Mouse (Mus musculus) forebrain, embryonic 15.5 days (tissue): ENCODE data around the gene Chst8. TPM values are rescaled to one million over a fixed set of nuclear protein-coding genes. Genes with fewer than 3 reads are reported as not detected.

Experiments
- ATAC-seq: fragments of 200-750 bp; cut with Nextera tagmentation; replicated peaks from 2 replicates; pipeline ENCODE4 v1.8.0; 2017; ENCODE audit warnings: mild to moderate bottlenecking, moderate TSS enrichment, moderate library complexity
- H3K27ac ChIP-seq: fragments of 300-500 bp; sonication (generic); replicated peaks from 2 replicates; pipeline ENCODE4 v1.5.1; 2015; ENCODE audit warnings: mild to moderate bottlenecking, inconsistent platforms
- H3K27me3 ChIP-seq: fragments of 300-500 bp; sonication (generic); 2 replicates; pipeline ENCODE4 v1.6.1; 2015; ENCODE audit warnings: inconsistent platforms
- H3K36me3 ChIP-seq: fragments of 300-500 bp; sonication (generic); 2 replicates; pipeline ENCODE4 v1.6.1; 2015; ENCODE audit warnings: mild to moderate bottlenecking, inconsistent platforms
- H3K4me1 ChIP-seq: fragments of 300-500 bp; sonication (generic); 2 replicates; pipeline ENCODE4 v1.6.1; 2015; ENCODE audit warnings: inconsistent platforms
- H3K4me2 ChIP-seq: fragments of 300-500 bp; sonication (generic); replicated peaks from 2 replicates; pipeline ENCODE4 v1.6.1; 2015; ENCODE audit warnings: mild to moderate bottlenecking, inconsistent platforms
- H3K4me3 ChIP-seq: fragments of 300-500 bp; sonication (generic); 2 replicates; pipeline ENCODE4 v1.5.1; 2015; ENCODE audit warnings: mild to moderate bottlenecking, inconsistent platforms
- H3K9ac ChIP-seq: fragments of 300-500 bp; sonication (generic); replicated peaks from 2 replicates; pipeline ENCODE4 v1.6.1; 2015; ENCODE audit warnings: mild to moderate bottlenecking, inconsistent platforms
- H3K9me3 ChIP-seq: fragments of 300-500 bp; sonication (generic); 2 replicates; pipeline ENCODE4 v1.6.1; 2016; ENCODE audit warnings: inconsistent platforms
- WGBS: fragments of 180-500 bp; shearing (Covaris S2); methylation state at CpG from one replicate; pipeline ENCODE4 v1.1.7; 2015; ENCODE audit warnings: mixed read lengths; 5-methylcytosine and 5-hydroxymethylcytosine counted together
- polyA plus RNA-seq: library from polyadenylated mRNA; unstranded; fragments of >200 nt; fragmentation: Nextera tagmentation; extraction: Ambion mirVana; gene quantifications from 2 replicates; pipeline ENCODE4 v1.2.1, GENCODE M21; 2015

Gene Chst8
- polyA plus RNA-seq, 1 experiment from 2014 or later: 9.6 TPM

- H3K4me3 ChIP-seq: no peak overlapping the region
- H3K4me2 ChIP-seq: no peak overlapping the region
- H3K9me3 ChIP-seq: no peaks in the 10 kb centered on the region
- no peak overlapping the region for H3K9ac ChIP-seq
- H3K4me1 ChIP-seq: peaks cover 11% of the 10 kb centered on the region
- 73% methylated on average over 4 of the region's 4 CpGs for WGBS
- no peak overlapping the region for H3K27ac ChIP-seq
- peaks cover 32% of the 10 kb centered on the region for H3K27me3 ChIP-seq
- no peaks in the 10 kb centered on the region for H3K36me3 ChIP-seq
- no peak for ATAC-seq
These were observed 139.6 kb downstream of the Chst8 start for GRCm38 (mm10) chr7:34672916-34673315.

DNA sequence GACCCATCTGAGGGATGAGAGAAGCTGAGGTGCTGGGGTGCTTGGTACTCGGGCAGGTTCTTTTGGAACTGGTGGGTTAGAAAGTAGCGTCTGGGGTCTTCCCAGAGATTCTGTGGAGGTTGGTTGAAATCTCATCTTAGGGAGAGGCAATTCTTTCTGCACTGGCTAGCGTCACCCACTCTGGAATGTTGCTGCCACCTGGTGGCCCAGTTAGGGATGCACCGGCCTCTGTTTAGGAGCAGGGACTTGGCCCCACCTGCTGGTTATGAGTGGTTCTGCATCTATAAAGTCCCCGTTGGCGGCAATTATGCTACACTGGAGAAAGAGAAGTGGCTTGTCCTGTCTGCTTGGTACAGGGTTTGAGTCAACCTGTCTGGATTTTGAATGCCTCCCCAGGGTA is 140.6 kb downstream of the Chst8 start:
- no peak overlapping the region for H3K4me3 ChIP-seq
- no peaks in the 10 kb centered on the region for H3K36me3 ChIP-seq
- H3K9ac ChIP-seq: no peak overlapping the region
- H3K27ac ChIP-seq: no peak overlapping the region
- H3K9me3 ChIP-seq: no peaks in the 10 kb centered on the region
- ATAC-seq: peak; percentile 69
- no peak overlapping the region for H3K4me2 ChIP-seq
- WGBS: under 1% methylated on average over 6 of the region's 6 CpGs
- H3K27me3 ChIP-seq: peaks cover 32% of the 10 kb centered on the region
- H3K4me1 ChIP-seq: peaks cover 11% of the 10 kb centered on the region

- H3K9ac ChIP-seq: no peak overlapping the region
- H3K4me1 ChIP-seq: peaks cover 8% of the 10 kb centered on the region
- no peak overlapping the region for H3K4me3 ChIP-seq
- no peak for ATAC-seq
- 62% methylated on average over 2 of the region's 3 CpGs for WGBS
- no peaks in the 10 kb centered on the region for H3K9me3 ChIP-seq
- peaks cover 30% of the 10 kb centered on the region for H3K27me3 ChIP-seq
- H3K36me3 ChIP-seq: no peaks in the 10 kb centered on the region
- no peak overlapping the region for H3K4me2 ChIP-seq
- H3K27ac ChIP-seq: no peak overlapping the region
These were observed 141.7 kb downstream of the Chst8 start for GRCm38 (mm10) chr7:34670778-34671177.

DNA sequence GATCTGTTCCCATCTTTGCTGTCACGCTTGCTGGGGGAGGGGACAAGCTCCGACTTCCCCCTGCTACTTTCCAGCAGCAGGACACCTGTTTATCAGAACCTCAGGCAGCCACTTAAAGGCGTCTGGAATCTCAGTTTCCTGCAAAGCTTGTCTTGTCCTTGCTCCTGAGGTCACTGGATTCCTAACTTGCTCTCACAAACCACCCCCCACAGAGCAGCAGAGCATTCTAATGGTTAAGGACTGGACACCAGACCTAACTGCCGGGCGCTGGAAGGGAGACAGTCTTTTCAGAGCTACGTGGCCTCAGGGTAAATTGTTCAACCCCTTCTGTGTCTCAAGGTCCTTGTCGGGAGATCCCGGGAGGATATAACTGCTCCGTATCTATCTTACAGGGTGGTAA is 143.2 kb downstream of the Chst8 start:
- Histone ChIP-seq H3K9ac (no peak overlapping the region), H3K4me2 (no peak overlapping the region), H3K9me3 (no peaks in the 10 kb centered on the region), H3K4me3 (no peak overlapping the region), H3K36me3 (no peaks in the 10 kb centered on the region), H3K27ac (no peak overlapping the region), H3K27me3 (peaks cover 15% of the 10 kb centered on the region), H3K4me1 (peaks cover 2% of the 10 kb centered on the region; the same call in 1 of the 2 replicates)
- 20% methylated on average over 9 of the region's 9 CpGs for WGBS
- ATAC-seq: no peak

- WGBS: 89% methylated on average over 16 of the region's 16 CpGs
- Histone ChIP-seq H3K9ac (no peak overlapping the region), H3K9me3 (no peaks in the 10 kb centered on the region), H3K4me2 (no peak overlapping the region), H3K27me3 (peaks cover under 1% of the 10 kb centered on the region), H3K4me3 (no peak overlapping the region), H3K27ac (no peak overlapping the region), H3K4me1 (peaks cover 2% of the 10 kb centered on the region; the same call in 1 of the 2 replicates), H3K36me3 (no peaks in the 10 kb centered on the region)
- ATAC-seq: no peak
These were observed 144.6 kb downstream of the Chst8 start for GRCm38 (mm10) chr7:34667874-34668273.

GRCm38 (mm10) chr7:34663145-34663544 is 149.4 kb downstream of the Chst8 start:
- Histone ChIP-seq H3K27me3 (no peaks in the 10 kb centered on the region), H3K4me3 (no peak overlapping the region), H3K9me3 (no peaks in the 10 kb centered on the region), H3K4me2 (no peak overlapping the region), H3K36me3 (no peaks in the 10 kb centered on the region), H3K4me1 (peaks cover 7% of the 10 kb centered on the region; the same call in 1 of the 2 replicates), H3K9ac (no peak overlapping the region), H3K27ac (no peak overlapping the region)
- no peak for ATAC-seq
- 40% methylated on average over 7 of the region's 7 CpGs for WGBS

- 8% methylated on average over 5 of the region's 5 CpGs for WGBS
- Histone ChIP-seq H3K4me2 (no peak overlapping the region), H3K4me1 (peaks cover 7% of the 10 kb centered on the region; the same call in 1 of the 2 replicates), H3K9me3 (no peaks in the 10 kb centered on the region), H3K27ac (no peak overlapping the region), H3K4me3 (no peak overlapping the region), H3K27me3 (no peaks in the 10 kb centered on the region), H3K36me3 (no peaks in the 10 kb centered on the region), H3K9ac (0 out of 2 replicates have a peak overlapping the region, but pooled peaks have one; percentile 13)
- no peak for ATAC-seq
These were observed 150.3 kb downstream of the Chst8 start for GRCm38 (mm10) chr7:34662227-34662626.

GRCm38 (mm10) chr7:34659386-34660085 is 153.0 kb downstream of the Chst8 start:
- H3K4me1 ChIP-seq: peaks cover 15% of the 10 kb centered on the region
- no peak for ATAC-seq
- no peak overlapping the region for H3K4me3 ChIP-seq
- H3K36me3 ChIP-seq: no peaks in the 10 kb centered on the region
- no peak overlapping the region for H3K9ac ChIP-seq
- no peaks in the 10 kb centered on the region for H3K9me3 ChIP-seq
- no peak overlapping the region for H3K27ac ChIP-seq
- no peaks in the 10 kb centered on the region for H3K27me3 ChIP-seq
- no peak overlapping the region for H3K4me2 ChIP-seq
- 83% methylated on average over 6 of the region's 6 CpGs for WGBS

DNA sequence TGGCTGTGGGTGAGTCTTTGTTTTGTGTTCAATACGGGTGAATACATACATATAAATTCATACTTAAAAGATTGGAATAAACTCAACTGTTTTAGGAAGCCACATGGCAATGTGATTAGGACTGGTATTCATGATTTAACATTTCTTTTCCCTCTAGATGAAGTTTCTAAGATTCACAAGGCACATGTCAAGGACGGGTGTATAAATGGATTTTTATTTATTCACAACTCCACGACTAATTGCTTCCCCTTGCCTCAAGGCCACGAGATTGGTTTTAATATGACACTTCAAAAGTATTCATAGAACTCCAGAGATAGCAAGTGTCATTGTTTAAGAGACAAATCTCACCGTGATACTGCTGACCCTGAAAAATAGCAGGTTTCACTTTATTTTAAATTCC is 155.9 kb downstream of the Chst8 start, which contains the start of gene Kctd15:
TSS of gene Kctd15 (minus strand) at position 101 of the 400 bp plus-strand sequence.
- Histone ChIP-seq H3K4me3 (peak within 1 kb of the TSS; percentile 92), H3K4me2 (peak within 1 kb of the TSS; percentile 91), H3K4me1 (peaks cover 24% of the 10 kb centered on the region), H3K27me3 (no peaks in the 10 kb centered on the region), H3K9ac (peak within 1 kb of the TSS; percentile 96), H3K36me3 (no peaks in the 10 kb centered on the region), H3K27ac (peak within 1 kb of the TSS; percentile 99), H3K9me3 (no peaks in the 10 kb centered on the region)
- WGBS: 57% methylated on average over 5 of the region's 5 CpGs
- no peak for ATAC-seq

DNA sequence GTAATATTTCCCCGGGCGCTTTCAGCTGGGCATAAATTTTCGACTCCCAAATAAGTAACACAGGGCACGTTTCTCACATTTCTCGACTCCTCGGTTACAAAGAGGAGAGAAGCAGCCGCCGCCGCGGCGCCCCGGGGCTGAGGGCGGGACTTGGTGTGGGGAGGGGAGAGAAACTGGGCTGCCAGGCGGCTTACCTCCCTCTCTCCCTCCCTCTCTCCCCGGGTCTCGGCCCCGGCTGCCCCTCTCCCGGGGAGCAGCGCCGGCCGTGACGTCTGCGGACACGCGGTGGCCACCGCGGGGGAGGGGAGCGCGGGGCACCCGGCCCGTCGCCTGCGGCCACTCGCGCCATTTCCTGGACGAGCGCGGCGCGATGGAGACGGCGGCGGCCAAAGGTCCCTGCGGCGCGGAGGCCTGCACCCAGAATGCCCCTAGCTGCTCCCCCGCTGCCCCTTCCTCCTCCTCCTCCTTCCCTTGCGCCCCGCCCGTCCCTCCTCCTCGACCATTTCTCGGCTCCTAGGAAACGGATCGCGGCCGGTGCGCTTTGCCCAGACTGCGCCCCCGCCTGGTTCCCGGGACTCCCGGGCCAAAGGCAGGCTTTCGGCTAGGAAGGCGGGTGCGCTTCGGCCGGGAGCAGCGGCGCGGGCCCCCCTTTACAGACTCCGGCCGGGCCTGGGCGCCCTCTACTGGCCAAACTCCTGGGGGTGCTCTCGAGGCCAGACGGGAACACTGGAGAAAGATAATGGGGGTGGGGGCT is 157.2 kb downstream of the Chst8 start:
- Histone ChIP-seq H3K9ac (peak overlapping the region; percentile 96), H3K27ac (peak overlapping the region; percentile 99), H3K4me3 (peak overlapping the region; percentile 92), H3K4me1 (peaks cover 35% of the 10 kb centered on the region), H3K4me2 (peak overlapping the region; percentile 91), H3K9me3 (no peaks in the 10 kb centered on the region), H3K27me3 (no peaks in the 10 kb centered on the region), H3K36me3 (no peaks in the 10 kb centered on the region)
- under 1% methylated on average over 52 of the region's 74 CpGs for WGBS
- ATAC-seq: peak; percentile 69

DNA sequence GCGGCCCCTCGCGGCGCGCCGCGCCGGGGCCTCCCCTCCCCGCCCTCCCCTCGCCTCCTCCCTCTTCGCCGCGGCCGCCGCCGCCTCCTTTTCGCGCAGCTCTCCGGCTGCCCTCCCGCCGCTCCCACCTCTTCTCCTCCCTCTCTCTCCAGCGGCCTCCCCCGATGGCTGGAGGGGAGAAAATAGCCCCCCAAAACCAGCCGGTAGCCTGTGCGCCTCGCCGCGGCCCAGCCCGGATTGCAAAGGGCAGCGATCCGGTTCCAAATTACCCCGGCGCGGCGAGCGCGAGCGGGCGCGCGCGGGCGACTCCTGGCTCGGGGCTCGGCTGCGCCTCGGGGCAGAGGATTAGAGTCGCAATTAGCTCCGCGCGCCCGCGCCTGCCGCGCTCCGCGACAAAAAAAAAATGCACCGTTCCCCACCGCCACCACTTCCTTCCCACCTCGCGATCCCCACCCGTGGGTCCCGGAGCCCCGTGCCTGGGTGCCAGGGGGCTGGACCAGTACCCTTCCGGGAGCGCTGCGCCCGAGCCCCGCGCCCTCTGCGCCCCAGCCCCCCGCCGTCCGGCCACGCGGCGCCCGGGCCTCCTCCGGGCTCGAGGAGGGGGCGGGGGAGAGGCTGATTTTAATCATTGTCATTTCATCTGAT is 157.9 kb downstream of the Chst8 start:
- peak overlapping the region; percentile 99 for H3K27ac ChIP-seq
- peak overlapping the region; percentile 96 for H3K9ac ChIP-seq
- peak; percentile 36 for ATAC-seq
- H3K4me2 ChIP-seq: peak overlapping the region; percentile 91
- no peaks in the 10 kb centered on the region for H3K27me3 ChIP-seq
- H3K4me1 ChIP-seq: peaks cover 38% of the 10 kb centered on the region
- H3K9me3 ChIP-seq: no peaks in the 10 kb centered on the region
- H3K36me3 ChIP-seq: peaks cover 4% of the 10 kb centered on the region; the same call in 1 of the 2 replicates
- H3K4me3 ChIP-seq: peak overlapping the region; percentile 92
- WGBS: under 1% methylated on average over 58 of the region's 81 CpGs
